Mouse (Mus musculus) layer of hippocampus, postnatal 36 days (tissue): ENCODE data around the gene Bak1. TPM values are rescaled to one million over a fixed set of nuclear protein-coding genes. Genes with fewer than 3 reads are reported as not detected.
A peak's percentile ranks its signal among the peaks of the same experiment; 100 is the strongest.
"Not testable (repeated sequence)": the region's sequence is repeated elsewhere in the genome, so short reads cannot be mapped to it uniquely, and the experiment has no call there.

ENCODE experiments used
- DNase-seq, 2 experiments: peaks; one replicate each; pipeline ENCODE4 v3.0.0; 2022
- total RNA-seq, 2 experiments: library from RNA; stranded (reverse); gene quantifications; 2 replicates each; pipeline ENCODE4 v1.2.3; 2021

The Bak1 gene
- total RNA-seq, 2 experiments from 2014 or later: 13.0 to 13.7 TPM

DNA sequence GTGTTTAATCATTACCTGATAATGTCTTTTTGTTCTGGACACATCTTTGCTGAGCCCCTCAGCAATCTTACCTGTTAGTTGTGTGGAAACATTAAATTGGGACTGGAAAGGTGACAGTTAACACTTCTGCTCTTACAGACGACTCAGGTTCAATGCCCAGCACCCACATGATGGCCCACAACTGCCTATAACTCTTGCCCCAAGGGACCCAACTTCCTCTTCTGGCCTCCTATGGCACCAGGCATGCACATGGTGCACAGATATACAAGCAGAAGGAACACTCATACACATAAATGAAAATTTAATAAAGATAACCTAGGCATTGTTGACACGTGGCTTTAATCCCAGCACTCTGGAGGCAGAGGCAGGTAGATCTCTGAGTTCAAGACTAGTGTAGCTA lies 49.4 kb downstream of the Bak1 start:
- DNase-seq: no peak

DNA sequence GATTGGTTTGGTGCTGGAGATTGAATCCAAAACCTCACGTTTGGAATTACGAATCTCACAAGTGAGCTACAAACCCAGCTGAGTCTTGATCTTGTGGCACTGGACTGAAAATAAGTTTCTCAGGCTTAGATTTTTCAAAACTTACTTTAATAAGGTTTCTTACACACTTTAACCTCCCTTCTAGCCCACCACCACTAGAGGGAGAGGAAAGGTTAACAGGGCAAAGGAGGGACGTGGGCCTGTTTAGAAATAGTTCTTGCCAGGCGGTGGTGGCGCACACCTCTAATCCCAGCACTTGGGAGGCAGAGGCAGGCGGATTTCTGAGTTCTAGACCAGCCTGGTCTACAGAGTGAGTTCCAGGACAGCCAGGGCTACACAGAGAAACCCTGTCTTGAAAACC lies 51.5 kb downstream of the Bak1 start:
- DNase-seq: not testable (repeated sequence)

DNA sequence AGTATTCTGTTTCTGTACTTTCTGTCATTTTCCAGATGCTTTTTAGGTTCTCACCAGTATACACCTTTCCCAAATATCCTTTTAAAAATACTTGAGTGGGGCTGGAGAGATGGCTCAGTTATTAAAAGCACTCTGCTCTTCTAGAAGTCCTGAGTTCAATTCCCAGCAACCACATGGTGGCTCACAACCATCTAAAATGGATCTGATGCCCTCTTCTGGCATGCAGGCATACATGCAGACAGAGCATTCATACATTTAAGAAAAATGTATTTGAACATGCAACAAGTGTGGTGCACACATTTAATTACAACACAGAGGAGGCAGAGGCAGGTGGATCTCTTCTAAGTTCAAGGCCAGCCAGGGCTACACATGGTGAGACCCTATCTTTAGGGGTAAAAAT lies 53.4 kb downstream of the Bak1 start:
- DNase-seq: no peak

DNA sequence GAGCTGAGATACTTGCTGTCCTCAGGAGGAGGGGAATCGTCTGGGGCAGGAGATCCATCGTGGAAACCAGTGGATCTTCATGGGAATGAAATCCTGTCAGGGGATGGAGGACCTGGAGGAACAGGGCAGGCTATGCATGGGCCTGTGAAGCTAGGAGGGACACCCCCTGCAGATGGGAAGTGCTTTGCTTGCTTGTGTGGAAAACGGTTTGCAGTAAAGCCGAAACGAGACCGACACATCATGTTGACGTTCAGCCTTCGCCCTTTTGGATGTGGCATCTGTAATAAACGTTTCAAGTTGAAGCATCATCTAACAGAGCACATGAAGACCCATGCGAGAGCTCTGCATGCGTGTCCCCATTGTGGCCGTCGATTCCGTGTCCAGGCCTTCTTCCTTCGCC lies 54.3 kb downstream of the Bak1 start:
- DNase-seq: no peak

DNA sequence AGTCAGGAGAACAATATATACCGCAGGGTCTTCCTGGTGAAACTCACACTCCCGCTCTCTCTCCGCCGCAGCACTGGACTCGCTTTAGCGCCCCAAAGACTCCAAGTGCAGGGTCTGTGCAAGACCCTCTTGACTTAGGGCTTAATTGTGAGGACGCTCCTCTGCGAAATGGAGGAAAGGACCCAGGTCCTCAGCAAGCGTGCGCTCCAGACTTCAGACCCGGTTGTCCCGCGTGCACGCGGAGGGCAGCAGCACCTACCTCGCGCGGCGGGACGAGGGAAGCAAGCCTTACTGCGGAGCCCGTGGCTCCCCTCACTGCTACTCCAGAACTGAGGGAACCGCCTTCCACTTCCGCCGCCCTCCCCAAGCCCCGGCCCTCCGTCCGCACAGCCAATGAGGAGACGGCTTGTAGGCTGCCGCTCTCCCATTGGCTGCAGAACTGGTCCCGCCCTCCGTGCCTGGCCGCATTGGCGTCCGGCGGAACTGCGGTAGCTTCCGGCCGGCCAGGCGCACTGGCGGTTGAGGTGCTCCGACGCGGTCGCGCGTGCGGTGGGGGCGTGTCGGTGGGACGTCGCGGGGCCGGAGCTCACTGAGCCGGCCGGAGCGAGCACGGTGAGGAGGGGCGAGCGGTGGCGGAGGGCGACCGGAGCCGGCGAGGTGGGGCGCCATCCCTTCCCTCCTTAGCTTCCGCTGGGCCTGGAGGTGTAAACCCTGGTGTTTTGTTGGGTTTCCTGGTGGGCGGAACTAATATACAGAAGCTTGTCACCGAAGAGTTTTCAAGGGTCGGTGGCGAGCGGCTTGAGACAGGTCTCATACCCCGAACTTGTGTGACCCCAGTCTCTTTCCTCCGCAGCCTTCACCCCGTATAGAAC lies 55.9 kb downstream of the Bak1 start, which contains the start of gene Zbtb9:
Gene Zbtb9, plus strand, starts transcription at position 465 of the 872 bp plus-strand sequence.
- DNase-seq: peak; percentile 96

DNA sequence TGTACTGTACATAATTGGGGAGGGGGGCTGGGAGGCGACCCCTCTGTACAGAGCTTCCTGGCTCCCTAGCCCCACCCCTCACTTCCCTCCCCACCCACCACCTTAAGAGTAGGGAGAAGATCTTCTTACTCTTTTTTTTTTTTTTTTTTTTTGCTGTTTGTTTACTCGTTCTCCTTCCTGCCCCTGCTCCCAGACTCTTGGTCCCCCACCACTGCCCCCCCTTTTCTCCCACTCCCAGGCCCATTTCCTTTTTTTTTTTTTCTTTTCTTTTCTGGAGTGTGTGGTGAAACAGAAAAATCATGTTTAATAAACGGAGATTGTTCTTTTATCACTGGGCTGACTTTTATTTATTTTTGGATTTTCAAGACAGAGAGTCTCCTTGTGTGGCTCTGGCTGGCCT lies 56.7 kb downstream of the Bak1 start:
- no peak for DNase-seq

DNA sequence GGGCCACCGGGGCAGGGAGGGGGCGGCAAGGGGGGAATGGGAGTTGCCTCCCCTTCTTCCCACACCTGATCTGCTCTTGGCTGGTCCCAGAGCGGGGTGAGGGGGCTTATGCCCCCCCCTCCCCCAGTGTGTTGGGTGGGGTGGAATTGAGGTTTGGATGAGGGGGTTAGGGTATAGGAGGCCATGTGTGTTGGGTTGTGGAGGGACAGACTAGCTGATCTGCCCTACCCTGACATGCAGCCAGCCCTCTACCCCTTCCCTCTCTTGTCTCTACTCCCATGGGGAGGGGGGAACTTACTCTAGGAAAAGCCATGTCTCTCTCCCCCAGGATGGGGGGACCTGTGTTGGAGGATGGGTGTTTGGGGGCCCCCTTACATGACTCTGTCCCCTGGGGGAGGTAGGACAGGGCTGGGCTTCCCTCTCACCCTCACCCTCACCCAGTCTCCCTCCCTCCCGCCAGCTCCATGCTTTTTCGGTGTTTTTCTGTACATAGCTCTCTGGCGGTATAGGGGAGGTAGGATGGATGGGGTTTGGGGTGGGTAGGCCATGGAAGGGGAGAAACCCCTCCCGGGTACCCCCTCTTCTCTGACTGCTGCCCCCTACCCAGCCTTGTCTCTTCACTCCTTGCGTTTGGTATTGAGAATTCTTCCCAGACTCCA lies 57.4 kb downstream of the Bak1 start:
- no peak for DNase-seq

DNA sequence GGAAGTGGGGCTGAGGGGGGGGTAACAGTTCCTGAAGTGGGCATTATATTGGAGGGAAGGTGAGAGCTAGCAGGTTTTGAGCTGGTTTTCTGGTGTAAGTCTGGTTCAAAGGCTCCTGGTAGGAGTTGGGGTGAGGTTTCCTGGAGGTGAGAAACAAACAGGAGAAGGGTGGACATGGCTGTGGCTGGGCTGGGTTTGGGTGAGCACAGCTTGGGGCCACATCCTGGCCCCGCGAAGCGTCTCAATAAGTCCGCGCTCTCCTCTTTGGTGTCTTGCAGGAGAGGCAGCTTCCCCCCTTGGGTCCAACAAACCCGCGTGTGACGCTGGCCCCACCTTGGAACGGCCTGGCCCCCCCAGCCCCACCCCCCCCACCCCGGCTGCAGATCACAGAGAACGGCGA lies 58.6 kb downstream of the Bak1 start:
- DNase-seq: no peak

Other genes with a start within 250 kb of the Bak1 start
- gene Bnip1, start 247.9 kb downstream of the Bak1 start, total RNA-seq: 10 to 100 TPM; 32.7 to 35.5 TPM
- gene Nkx2-5, start 184.0 kb downstream of the Bak1 start, total RNA-seq: not detected
- 1 to 10 TPM; 3.2 to 4.0 TPM for gene Kifc5b, start 111.9 kb downstream of the Bak1 start, total RNA-seq
- gene Phf1, start 96.0 kb downstream of the Bak1 start, total RNA-seq: 10 to 100 TPM; 28.8 to 30.0 TPM
- 100 to 1,000 TPM in 1 of 2 experiments, 10 to 100 TPM in 1; 99.3 to 104 TPM for gene Cuta, start 89.4 kb downstream of the Bak1 start, total RNA-seq
- 100 to 1,000 TPM; 449 to 485 TPM for gene Syngap1, start 87.8 kb downstream of the Bak1 start, total RNA-seq
- gene Zbtb9, start 55.8 kb downstream of the Bak1 start, total RNA-seq: 10 to 100 TPM; 15.0 to 15.6 TPM
- gene Itpr3, start 28.3 kb upstream of the Bak1 start, total RNA-seq: 1 to 10 TPM; 1.6 to 1.7 TPM
- gene Uqcc2, start 104.9 kb upstream of the Bak1 start, total RNA-seq: 100 to 1,000 TPM; 205 to 207 TPM
- under 1 TPM in 1 of 2 experiments, not detected in 1; 0.27 TPM for gene Ip6k3, start 138.8 kb upstream of the Bak1 start, total RNA-seq
- gene Lemd2, start 175.5 kb upstream of the Bak1 start, total RNA-seq: 10 to 100 TPM; 44.5 to 46.8 TPM